Mouse (Mus musculus) small intestine, adult 2 months (tissue): ENCODE results near the gene Fbxo8.

Source experiments
- CTCF ChIP-seq: fragments of 200-500 bp; IDR thresholded peaks from 2 replicates; pipeline ENCODE4 v1.5.1; 2012; ENCODE audit warnings: low read depth, mild to moderate bottlenecking, control low read depth, inconsistent platforms, low read length, moderate library complexity, mixed read lengths; ENCODE audit not compliant: insufficient replicate concordance, insufficient read length; ENCODE audit errors: extremely low read depth
- POLR2A ChIP-seq: fragments of 200-500 bp; IDR thresholded peaks from 2 replicates; pipeline ENCODE4 v1.6.1; 2012; ENCODE audit warnings: low read depth, mild to moderate bottlenecking, control low read depth, inconsistent platforms, low read length, moderate library complexity

DNA sequence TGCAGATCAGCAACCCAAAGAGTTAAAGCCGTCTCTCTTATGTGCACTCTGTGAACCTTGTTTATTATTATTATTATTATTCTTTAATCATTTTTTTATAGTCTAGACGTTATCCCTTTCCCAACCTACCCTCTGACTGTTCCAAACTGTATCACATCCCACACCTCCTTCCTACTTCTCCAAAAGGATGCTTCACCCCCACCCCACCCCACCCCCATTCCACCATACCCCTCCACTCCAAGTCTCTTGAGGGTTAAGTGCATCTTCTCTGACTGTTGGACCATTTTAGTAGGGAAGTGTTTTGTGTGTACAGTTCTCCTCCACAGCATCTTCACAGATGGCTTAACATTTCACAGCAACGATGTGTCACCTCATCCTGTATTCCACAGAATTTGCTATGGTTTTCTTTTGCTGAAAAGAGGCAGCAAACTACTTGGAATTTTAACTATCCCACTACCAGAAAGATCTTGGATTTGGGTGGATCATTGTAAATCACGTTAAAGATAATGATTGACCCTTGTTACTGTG, 41.9 kb upstream of the Fbxo8 start:
- no peak for TF ChIP-seq CTCF
- no peak for TF ChIP-seq POLR2A
